Mouse (Mus musculus) mouse trophoblast stem cell (cell line): Measurements from ENCODE around the gene Cd180.

Experiments used
- in situ Hi-C, 2 experiments: fragments of 300-500 bp; cut with MseI, MboI; formaldehyde crosslinking; loops; 2 replicates in 1 of 2; 3 replicates in 1 of 2; pipeline ENCODE4 v1.15.1; 2025

Cd180 gene

GRCm38 (mm10) chr13:102739720-102740535 lies 46.6 kb downstream of the Cd180 start:
- in situ Hi-C loops: no loop called here

GRCm38 (mm10) chr13:102744481-102745269 lies 51.3 kb downstream of the Cd180 start:
- in situ Hi-C loops: loop anchor here in 1 of 2 experiments (5.0 kb wide), 1 partner anchor 67 kb away; no protein-coding TSS in a partner anchor

- in situ Hi-C loops: loop anchor here in 1 of 2 experiments (5.0 kb wide), 1 partner anchor 68 kb away; no protein-coding TSS in a partner anchor
Observed at GRCm38 (mm10) chr13:102745270-102745600, 51.9 kb downstream of the Cd180 start.

- in situ Hi-C loops: loop anchor here in 1 of 2 experiments (5.0 kb wide), 1 partner anchor 68 kb away; no protein-coding TSS in a partner anchor
Observed at GRCm38 (mm10) chr13:102745626-102746342, 52.4 kb downstream of the Cd180 start.

- in situ Hi-C loops: loop anchor here in 1 of 2 experiments (5.0 kb wide), 1 partner anchor 70 kb away; no protein-coding TSS in a partner anchor
Observed at GRCm38 (mm10) chr13:102746803-102747561, 53.6 kb downstream of the Cd180 start.

GRCm38 (mm10) chr13:102749194-102749593 lies 55.8 kb downstream of the Cd180 start:
- in situ Hi-C loops: loop anchor here in 1 of 2 experiments (5.0 kb wide), 1 partner anchor 72 kb away; no protein-coding TSS in a partner anchor

- in situ Hi-C loops: loop anchor here in 1 of 2 experiments (5.0 kb wide), 1 partner anchor 73 kb away; no protein-coding TSS in a partner anchor
Observed at GRCm38 (mm10) chr13:102749891-102750290, 56.5 kb downstream of the Cd180 start.

GRCm38 (mm10) chr13:102753714-102754556 lies 60.6 kb downstream of the Cd180 start:
- in situ Hi-C loops: no loop called here

GRCm38 (mm10) chr13:102755124-102755523 lies 61.8 kb downstream of the Cd180 start:
- in situ Hi-C loops: no loop called here

- in situ Hi-C loops: no loop called here
Observed at GRCm38 (mm10) chr13:102756071-102756470, 62.7 kb downstream of the Cd180 start.

GRCm38 (mm10) chr13:102758021-102758420 lies 64.7 kb downstream of the Cd180 start:
- in situ Hi-C loops: no loop called here

- in situ Hi-C loops: no loop called here
Observed at GRCm38 (mm10) chr13:102761410-102761809, 68.1 kb downstream of the Cd180 start.

- in situ Hi-C loops: no loop called here
Observed at GRCm38 (mm10) chr13:102762203-102762602, 68.8 kb downstream of the Cd180 start.

GRCm38 (mm10) chr13:102764218-102764617 lies 70.9 kb downstream of the Cd180 start:
- in situ Hi-C loops: no loop called here

- in situ Hi-C loops: no loop called here
Observed at GRCm38 (mm10) chr13:102765216-102765615, 71.9 kb downstream of the Cd180 start.

GRCm38 (mm10) chr13:102767110-102767509 lies 73.8 kb downstream of the Cd180 start:
- in situ Hi-C loops: no loop called here

GRCm38 (mm10) chr13:102768512-102768911 lies 75.2 kb downstream of the Cd180 start:
- in situ Hi-C loops: no loop called here

GRCm38 (mm10) chr13:102770194-102770593 lies 76.8 kb downstream of the Cd180 start:
- in situ Hi-C loops: no loop called here

- in situ Hi-C loops: no loop called here
Observed at GRCm38 (mm10) chr13:102773169-102773568, 79.8 kb downstream of the Cd180 start.

- in situ Hi-C loops: no loop called here
Observed at GRCm38 (mm10) chr13:102774786-102775201, 81.4 kb downstream of the Cd180 start.
